Mouse (Mus musculus) Patski (cell line): ENCODE results near the gene Bcl11a. TPM values are rescaled to one million over a fixed set of nuclear protein-coding genes. Genes with fewer than 3 reads are reported as not detected.

Experiments
- ATAC-seq: fragments of 100-300 bp; one replicate; pipeline ENCODE4 v1.8.0; 2021
- CTCF ChIA-PET: fragments of 350-600 bp; sonication (Branson Sonifier 250); formaldehyde crosslinking; loops from one replicate; lab custom pipeline; 2022; ENCODE audit warnings: inconsistent platforms; lab: Charles Lee
- POLR2A ChIA-PET: fragments of 350-600 bp; sonication (Branson Sonifier 250); formaldehyde crosslinking; loops from one replicate; lab custom pipeline; 2022; ENCODE audit warnings: antibody characterized with exemption, inconsistent platforms; lab: Charles Lee
- DNase-seq: peaks from one replicate; pipeline ENCODE4 v3.0.0-alpha.2; 2011; ENCODE audit warnings: low read depth, low spot score
- H3K27me3 ChIP-seq: fragments of 371-371 bp; one replicate; pipeline ENCODE4 v1.5.1; 2021
- CTCF ChIP-seq: fragments of 100-300 bp; IDR thresholded peaks from one replicate; pipeline ENCODE4 v1.5.1; 2021
- in situ Hi-C: fragments of 300-500 bp; cut with MboI; formaldehyde crosslinking; loops from 3 replicates; pipeline ENCODE4 v1.11.1; 2018; ENCODE audit warnings: low pct_unique_long_range_greater_than_20kb, mixed read lengths
- polyA plus RNA-seq: library from polyadenylated mRNA; unstranded; gene quantifications from one replicate; pipeline ENCODE4 v1.2.3, GENCODE M21; 2021

Gene Bcl11a
- polyA plus RNA-seq, 1 experiment from 2014 or later: not detected

DNA sequence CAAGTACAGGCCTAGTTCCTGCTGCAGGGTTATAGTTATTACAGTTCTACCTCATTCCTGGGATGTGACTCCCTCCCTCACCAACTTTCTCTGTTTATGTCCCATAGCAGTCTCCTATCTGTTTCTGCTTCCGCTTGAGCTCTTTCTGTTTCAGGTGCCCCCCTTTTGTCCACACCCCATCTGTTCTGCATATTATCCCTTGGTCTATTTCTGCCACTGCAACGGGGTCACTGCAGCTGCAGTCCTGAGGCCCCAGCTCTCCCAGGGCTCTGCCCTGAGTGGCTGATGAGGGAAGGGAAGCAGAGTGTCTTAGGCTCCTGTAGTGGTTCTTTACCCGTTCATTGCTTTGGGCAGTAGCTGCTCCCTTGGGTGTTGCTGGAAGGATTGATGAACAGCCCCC is 55.6 kb downstream of the Bcl11a start:
- ATAC-seq: no peak
- H3K27me3 ChIP-seq: peaks cover 30% of the 10 kb centered on the region
- CTCF ChIA-PET: no interaction called here
- no peak for TF ChIP-seq CTCF
- in situ Hi-C loops: no loop called here
- POLR2A ChIA-PET: no interaction called here
- DNase-seq: no peak

DNA sequence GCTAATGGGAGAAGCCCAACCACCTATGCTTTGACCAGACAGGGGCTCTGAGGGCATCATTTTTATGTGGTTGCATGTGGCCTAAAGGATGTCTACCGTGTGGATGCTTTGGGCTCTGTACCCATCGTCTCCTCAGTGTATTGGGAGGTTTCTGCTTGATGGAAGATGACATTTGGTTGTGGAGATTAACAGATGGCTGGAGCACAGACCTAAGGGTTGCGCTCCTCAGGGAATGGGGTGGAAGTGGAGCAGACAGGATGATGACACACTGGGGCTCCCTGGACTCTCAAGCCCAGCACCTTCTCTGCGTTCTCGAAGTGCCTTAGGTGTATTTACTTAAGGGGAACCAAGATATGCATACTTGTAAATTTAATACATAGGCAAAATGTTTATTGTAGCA is 56.1 kb downstream of the Bcl11a start:
- DNase-seq (no peak), ATAC-seq (no peak)
- ChIA-PET CTCF (interaction anchor here (0.7 kb wide), 1 partner anchor 10 kb away, joined by 3 read pairs; no protein-coding TSS in a partner anchor), POLR2A (no interaction called here)
- H3K27me3 ChIP-seq: peaks cover 33% of the 10 kb centered on the region
- TF ChIP-seq CTCF: no peak
- in situ Hi-C loops: no loop called here

DNA sequence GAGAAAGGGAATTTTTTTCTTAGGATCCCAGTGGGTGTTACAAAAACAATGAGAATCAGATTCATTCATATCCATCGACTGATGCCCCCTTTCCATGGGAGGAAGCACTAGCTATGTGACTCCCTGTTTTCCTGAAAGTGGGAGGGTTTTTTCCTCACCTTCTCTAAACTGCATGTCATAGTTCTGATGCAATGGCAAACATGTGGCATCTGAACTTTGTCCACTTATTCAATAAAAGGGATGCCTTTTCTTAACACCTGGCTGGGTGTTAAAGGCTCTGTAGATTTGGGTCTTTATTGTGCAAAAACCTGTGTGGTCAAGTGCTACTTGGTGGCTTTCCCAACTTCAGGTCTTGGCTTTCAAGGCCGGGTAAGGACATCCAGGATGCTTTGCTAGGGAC is 57.4 kb downstream of the Bcl11a start:
- ATAC-seq (no peak), DNase-seq (no peak)
- H3K27me3 ChIP-seq: peaks cover 33% of the 10 kb centered on the region
- CTCF ChIA-PET: no interaction called here
- POLR2A ChIA-PET: no interaction called here
- TF ChIP-seq CTCF: no peak
- in situ Hi-C loops: no loop called here

DNA sequence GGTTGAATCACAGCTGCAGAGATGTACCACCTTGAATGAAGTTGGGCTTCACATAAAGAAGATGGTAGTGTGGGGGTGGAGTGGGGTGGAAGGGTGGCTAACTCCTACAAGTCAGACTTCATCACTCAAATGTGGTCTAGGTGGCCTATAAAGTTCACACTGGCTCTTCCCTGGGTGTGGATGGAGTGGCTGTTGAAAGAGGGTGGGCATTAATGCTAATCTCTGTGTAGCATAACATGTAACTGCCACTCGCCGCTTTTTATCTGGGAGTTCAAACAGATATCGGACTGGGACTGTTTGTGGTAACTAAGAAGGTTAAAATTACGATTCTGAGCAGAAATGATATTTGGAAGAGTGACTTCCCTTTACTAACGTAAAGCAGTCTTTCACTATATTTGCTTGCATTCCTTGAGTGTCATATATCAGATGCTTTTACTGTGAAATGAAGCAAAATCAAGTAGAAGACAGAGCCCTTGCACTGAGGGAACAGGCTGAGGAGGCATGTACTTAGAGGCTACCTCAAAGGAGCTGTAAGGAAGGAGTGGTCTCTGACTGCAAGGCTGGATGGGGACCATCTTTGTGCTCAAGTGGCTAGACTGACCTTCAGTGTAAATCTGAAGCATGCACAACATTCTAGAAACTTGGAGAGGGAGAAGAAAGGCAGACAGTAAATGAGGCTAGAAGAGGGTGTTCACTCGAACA is 58.4 kb downstream of the Bcl11a start:
- ChIA-PET POLR2A (no interaction called here), CTCF (no interaction called here)
- DNase-seq (no peak), ATAC-seq (no peak)
- H3K27me3 ChIP-seq: peaks cover 30% of the 10 kb centered on the region
- in situ Hi-C loops: no loop called here
- no peak for TF ChIP-seq CTCF

DNA sequence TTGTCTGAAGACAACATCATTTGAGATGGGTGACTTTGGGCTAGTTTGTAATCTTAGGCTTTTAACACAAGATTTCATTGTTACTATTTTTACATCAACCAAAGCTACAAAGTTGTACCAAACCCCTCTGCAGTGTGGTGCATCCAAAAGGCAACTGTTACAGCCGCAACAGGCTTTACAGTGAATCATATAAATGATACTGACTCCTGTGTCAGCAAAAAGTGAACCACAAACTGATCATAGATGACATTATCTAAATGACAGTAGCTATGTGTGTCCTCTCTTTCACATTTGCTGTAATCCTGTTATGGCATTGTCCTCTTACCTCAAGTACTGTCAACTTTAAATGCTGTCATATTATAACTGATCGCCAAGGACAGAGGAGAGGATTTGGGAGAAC is 60.0 kb downstream of the Bcl11a start:
- DNase-seq (no peak), ATAC-seq (no peak)
- no peak for TF ChIP-seq CTCF
- ChIA-PET POLR2A (no interaction called here), CTCF (no interaction called here)
- in situ Hi-C loops: no loop called here
- H3K27me3 ChIP-seq: peaks cover 29% of the 10 kb centered on the region

DNA sequence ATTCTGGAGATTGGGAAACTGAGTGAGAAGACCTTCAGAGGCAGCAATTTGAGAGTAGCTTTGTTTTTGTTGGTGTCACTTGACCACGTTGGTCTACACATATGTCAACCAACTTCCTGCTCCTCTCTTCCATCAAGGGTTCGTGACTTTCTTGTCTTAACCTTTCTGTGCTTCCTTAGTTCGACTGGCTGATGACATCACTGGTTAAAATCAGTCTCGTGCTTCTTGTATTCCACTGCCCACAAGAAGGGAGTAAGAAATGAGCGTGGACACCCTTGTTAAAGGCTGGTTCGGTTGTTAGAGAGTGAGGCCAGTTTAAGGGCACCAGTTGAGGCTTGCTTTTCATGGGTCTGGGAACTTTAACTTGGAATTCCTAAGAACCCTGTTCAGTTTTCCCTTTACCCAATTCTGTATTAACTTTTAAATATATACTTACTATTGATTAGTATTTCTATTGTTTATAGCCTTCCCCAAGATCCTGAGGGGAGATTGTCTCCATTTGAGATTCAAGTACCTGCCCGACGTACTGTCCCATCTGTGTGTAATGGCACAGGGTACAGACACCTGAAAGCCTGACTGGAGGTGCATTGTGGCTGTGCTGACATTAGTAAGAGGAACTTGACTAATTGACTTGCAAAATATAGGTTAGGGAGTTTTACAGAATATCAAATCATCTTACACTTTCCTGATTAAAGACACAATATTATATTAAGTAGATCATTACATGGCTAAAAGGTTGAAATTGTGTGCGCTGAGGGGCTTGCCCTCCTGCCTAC is 60.9 kb downstream of the Bcl11a start:
- POLR2A ChIA-PET: no interaction called here
- peaks cover 28% of the 10 kb centered on the region for H3K27me3 ChIP-seq
- no peak for TF ChIP-seq CTCF
- DNase-seq (no peak), ATAC-seq (no peak)
- CTCF ChIA-PET: no interaction called here
- in situ Hi-C loops: no loop called here

DNA sequence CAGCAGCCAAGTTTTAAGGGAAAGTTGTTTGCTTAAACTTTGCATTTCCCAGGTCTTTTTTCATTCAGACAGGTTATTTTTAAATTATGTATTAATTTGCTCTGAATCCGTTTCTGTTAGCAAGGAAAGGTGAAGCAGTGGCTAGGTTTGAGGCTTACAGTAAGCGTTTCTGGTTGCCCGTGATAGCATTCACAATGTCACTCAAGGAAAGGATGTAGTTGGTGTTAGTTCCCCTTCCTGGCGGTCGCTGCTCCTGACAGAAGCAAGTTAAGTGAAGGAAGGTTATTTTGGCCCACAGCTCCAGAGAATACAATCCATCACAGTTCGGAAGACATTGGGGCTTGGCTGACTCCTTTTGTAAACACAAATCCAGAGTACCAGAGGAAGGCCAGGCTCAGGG is 61.6 kb downstream of the Bcl11a start:
- in situ Hi-C loops: no loop called here
- ChIA-PET POLR2A (no interaction called here), CTCF (no interaction called here)
- H3K27me3 ChIP-seq: peaks cover 28% of the 10 kb centered on the region
- ATAC-seq (no peak), DNase-seq (no peak)
- no peak for TF ChIP-seq CTCF

DNA sequence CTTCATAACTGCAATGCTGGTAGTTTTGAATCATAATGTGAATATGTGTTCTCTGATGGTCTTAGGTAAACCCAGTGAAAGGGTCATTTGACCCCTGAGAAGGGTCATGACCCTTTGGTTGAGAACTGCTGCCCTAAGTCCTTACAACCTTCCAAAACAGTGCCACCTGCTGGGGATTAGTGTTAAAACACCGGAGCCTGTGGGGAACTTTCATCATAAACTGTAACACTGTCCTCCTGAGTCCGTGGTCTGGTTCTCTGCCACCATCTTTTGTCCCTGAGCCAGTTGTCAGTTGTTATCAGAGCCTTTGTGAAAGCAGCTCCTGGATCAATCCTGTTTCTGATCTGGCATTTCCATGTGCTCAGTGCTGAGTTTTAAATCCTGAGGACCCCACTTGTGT is 62.1 kb downstream of the Bcl11a start:
- no peak for ATAC-seq

DNA sequence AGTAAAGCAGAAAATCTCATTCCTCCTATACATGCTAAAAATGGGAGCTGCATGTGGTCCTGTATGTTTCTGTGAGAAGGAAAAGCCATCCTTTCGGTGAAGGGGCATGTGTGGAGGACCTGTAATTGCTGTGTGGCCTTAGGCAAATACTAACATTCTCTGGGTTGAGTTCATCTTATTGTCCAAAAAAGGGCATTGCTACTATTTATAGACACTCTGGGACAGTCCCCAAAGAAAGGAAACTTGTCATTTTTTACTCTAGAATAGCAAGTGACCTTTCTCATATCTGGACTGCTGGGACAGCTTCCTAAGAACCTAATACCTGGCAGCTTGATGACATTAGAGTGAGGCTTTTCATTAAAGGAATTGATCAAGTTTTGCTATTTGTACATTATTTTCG is 63.1 kb downstream of the Bcl11a start:
- peaks cover 28% of the 10 kb centered on the region for H3K27me3 ChIP-seq
- ATAC-seq (no peak), DNase-seq (no peak)
- ChIA-PET POLR2A (no interaction called here), CTCF (no interaction called here)
- in situ Hi-C loops: no loop called here
- TF ChIP-seq CTCF: no peak

More for the DNA sequence above, 62.1 kb downstream of the Bcl11a start:
- in situ Hi-C loops: no loop called here
- ChIA-PET CTCF (no interaction called here), POLR2A (no interaction called here)
- TF ChIP-seq CTCF: no peak
- H3K27me3 ChIP-seq: peaks cover 28% of the 10 kb centered on the region
- no peak for DNase-seq

DNA sequence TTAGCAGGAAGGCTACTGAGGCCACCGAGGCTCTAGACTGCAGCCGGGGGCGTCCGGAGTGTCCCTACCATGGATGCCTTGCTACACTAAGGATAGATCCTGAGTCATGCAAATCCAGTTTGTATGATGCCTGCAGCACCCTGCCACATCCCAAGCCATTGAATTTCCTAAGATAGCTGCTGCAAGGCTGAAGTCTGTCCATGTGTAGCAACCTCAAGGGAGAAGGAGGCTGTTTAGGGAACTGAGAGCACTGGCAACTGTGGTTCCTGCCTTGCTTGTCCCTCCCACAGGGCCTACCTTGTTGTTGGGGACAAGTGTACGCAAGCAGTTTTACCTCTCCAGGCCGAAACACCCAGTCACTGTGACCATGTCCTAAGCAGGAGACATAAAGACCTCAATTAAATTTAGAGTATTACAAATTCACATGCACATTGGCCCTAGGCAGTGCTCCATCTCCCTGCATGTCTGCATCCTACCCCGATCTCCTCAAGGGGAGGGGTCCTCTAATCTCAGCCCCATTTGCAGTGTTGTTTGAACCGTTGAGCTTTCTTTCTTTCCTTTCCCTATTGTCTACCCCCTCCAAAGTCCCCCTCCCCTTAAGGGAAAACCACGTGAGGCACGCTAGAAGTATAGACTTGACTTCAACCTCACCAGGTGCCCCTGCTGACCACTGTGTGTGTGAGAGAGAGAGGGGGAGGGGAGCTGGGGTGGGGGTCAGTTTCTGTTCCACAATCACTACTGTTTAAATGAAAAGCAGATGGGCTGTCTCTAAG is 63.8 kb downstream of the Bcl11a start:
- in situ Hi-C loops: no loop called here
- POLR2A ChIA-PET: no interaction called here
- no peak for TF ChIP-seq CTCF
- no peak for ATAC-seq
- CTCF ChIA-PET: no interaction called here
- DNase-seq: no peak
- H3K27me3 ChIP-seq: peaks cover 27% of the 10 kb centered on the region

DNA sequence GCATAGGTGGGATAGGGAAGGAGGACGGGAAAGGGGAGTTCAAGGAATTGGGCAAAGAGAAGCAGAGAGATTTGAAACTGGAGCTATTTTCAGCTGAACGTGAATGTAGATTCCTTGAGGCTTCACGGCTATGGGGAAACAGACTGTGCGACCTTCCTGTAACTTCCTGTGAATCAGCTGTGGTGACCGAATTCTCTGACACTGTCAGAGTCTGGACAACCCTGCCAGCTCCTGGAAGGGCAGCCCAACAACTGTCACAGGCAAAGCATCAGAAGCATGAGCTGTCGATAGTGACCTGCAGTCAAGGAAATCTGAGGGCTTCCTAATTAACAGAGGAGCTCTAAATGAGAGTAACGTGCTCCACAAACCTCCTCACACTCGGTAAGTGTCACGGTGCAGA is 64.5 kb downstream of the Bcl11a start:
- CTCF ChIA-PET: no interaction called here
- TF ChIP-seq CTCF: no peak
- POLR2A ChIA-PET: no interaction called here
- peaks cover 25% of the 10 kb centered on the region for H3K27me3 ChIP-seq
- DNase-seq (no peak), ATAC-seq (no peak)
- in situ Hi-C loops: no loop called here
